Mouse (Mus musculus): ENCODE data around the gene Tfb2m. TPM values are rescaled to one million over a fixed set of nuclear protein-coding genes. Genes with fewer than 3 reads are reported as not detected.

Gene Tfb2m
- total and polyA plus RNA-seq, 3 experiments: 19.3 to 20.9 TPM; not detected in 1

DNA sequence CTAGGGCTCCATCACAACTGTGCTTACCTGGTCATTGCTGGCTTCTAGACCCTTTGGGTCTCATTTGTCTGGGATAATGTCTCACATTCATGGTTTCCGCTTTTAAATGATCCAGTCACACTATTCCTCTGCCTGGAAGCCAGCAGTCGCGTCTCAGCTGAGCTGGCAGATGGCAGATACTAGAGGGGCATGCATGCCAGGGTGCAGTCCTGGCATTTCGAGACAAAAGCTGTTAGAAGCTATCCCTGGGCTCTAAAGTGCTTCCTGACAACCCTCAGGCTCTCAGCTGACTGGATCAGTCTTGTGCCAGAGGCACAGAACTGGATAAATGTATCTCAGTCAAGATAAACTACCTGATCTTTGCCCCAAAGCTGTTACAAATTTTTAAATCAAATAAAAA is 42.2 kb upstream of the Tfb2m start:
- Histone ChIP-seq H3K9me3 (replicated peaks; ENCODE audit: insufficient read depth, low read length) (no peaks in the 10 kb centered on the region), H3K4me3 (ENCODE audit: control insufficient read depth in 1 of 2, insufficient read depth in 1 of 2, low read depth in 2 of 2, low read length in 2 of 2) (no peak overlapping the region), H3K27me3 (ENCODE audit: control insufficient read depth in 1 of 2, insufficient read depth in 2 of 2, low read length in 2 of 2) (no peaks in the 10 kb centered on the region), H3K9ac (ENCODE audit: control insufficient read depth, low read depth, low read length, poor library complexity, severe bottlenecking) (no peak overlapping the region), H3K27ac (ENCODE audit: control insufficient read depth, low read depth, low read length) (no peak overlapping the region), H3K79me2 (ENCODE audit: control insufficient read depth, insufficient read depth, low read length, poor library complexity) (no peaks in the 10 kb centered on the region), H3K36me3 (ENCODE audit: control insufficient read depth in 1 of 2, insufficient read depth in 2 of 2, low read length in 2 of 2) (peaks cover 0 to 15% of the 10 kb centered on the region in 2 experiments; a peak in 2 of 4 replicates), H3K4me1 (ENCODE audit: control insufficient read depth in 1 of 2, insufficient read depth in 2 of 2, low read length in 2 of 2) (peaks cover 8 to 16% of the 10 kb centered on the region in 2 experiments)
- TF ChIP-seq POLR2A (IDR thresholded peaks at IDR 0.05; ENCODE audit: control insufficient read depth in 1 of 2, insufficient read depth in 1 of 2, low read depth in 1 of 2, low read length in 2 of 2, poor library complexity in 1 of 2) (no peak), MXI1 (IDR thresholded peaks at IDR 0.05; ENCODE audit: low read depth, low read length) (no peak), MEF2A (IDR thresholded peaks at IDR 0.05; ENCODE audit: extremely low read depth, insufficient replicate concordance, low read depth, low read length, poor library complexity, severe bottlenecking) (no peak), GABPA (IDR thresholded peaks at IDR 0.05; ENCODE audit: low read depth, low read length) (no peak), SMC3 (IDR thresholded peaks at IDR 0.05; ENCODE audit: low read depth, low read length) (no peak), NELFE (IDR thresholded peaks at IDR 0.05; ENCODE audit: low read depth, low read length) (no peak), KAT2A (conservative IDR thresholded peaks at IDR 0.05; ENCODE audit: low read depth, low read length) (no peak), ZMIZ1 (IDR thresholded peaks at IDR 0.05; ENCODE audit: low read depth, low read length) (no peak), POLR2AphosphoS2 (IDR thresholded peaks at IDR 0.05; ENCODE audit: low read length) (no peak), TAL1 (IDR thresholded peaks at IDR 0.05; ENCODE audit: low read length) (no peak), CHD1 (IDR thresholded peaks at IDR 0.05; ENCODE audit: low read depth, low read length) (no peak), MYB (IDR thresholded peaks at IDR 0.05; ENCODE audit: low read depth, low read length) (no peak), ZC3H11A (IDR thresholded peaks at IDR 0.05; ENCODE audit: low read depth, low read length) (no peak), CTCF (IDR thresholded peaks at IDR 0.05 in 2 of 3, conservative IDR thresholded peaks at IDR 0.05 in 1 of 3; ENCODE audit: control insufficient read depth in 1 of 3, insufficient read depth in 1 of 3, low read depth in 2 of 3, low read length in 3 of 3, poor library complexity in 1 of 3, severe bottlenecking in 1 of 3) (no peak), RAD21 (IDR thresholded peaks at IDR 0.05; ENCODE audit: low read depth, low read length) (no peak)
- DNase-seq (ENCODE audit: low read depth, low spot score): no peak

- no peaks in the 10 kb centered on the region for H3K9me3 ChIP-seq (replicated peaks; ENCODE audit: insufficient read depth, low read length)
- no peaks in the 10 kb centered on the region for H3K27me3 ChIP-seq (ENCODE audit: control insufficient read depth in 1 of 2, insufficient read depth in 2 of 2, low read length in 2 of 2)
- peaks cover 0 to 28% of the 10 kb centered on the region in 2 experiments; a peak in 2 of 4 replicates for H3K36me3 ChIP-seq (ENCODE audit: control insufficient read depth in 1 of 2, insufficient read depth in 2 of 2, low read length in 2 of 2)
- TF ChIP-seq SIN3A (IDR thresholded peaks at IDR 0.05; ENCODE audit: low read length): no peak
- no peak for TF ChIP-seq MAZ (IDR thresholded peaks at IDR 0.05; ENCODE audit: low read depth, low read length)
- TF ChIP-seq TCF12 (IDR thresholded peaks at IDR 0.05; ENCODE audit: low read depth, low read length): no peak
- no peak for TF ChIP-seq CHD2 (IDR thresholded peaks at IDR 0.05; ENCODE audit: low read length)
- no peak for TF ChIP-seq ZC3H11A (IDR thresholded peaks at IDR 0.05; ENCODE audit: low read depth, low read length)
- no peak for TF ChIP-seq MYC (IDR thresholded peaks at IDR 0.05; ENCODE audit: low read depth, low read length)
- no peak overlapping the region for H3K9ac ChIP-seq (ENCODE audit: control insufficient read depth, low read depth, low read length, poor library complexity, severe bottlenecking)
- H3K4me3 ChIP-seq (ENCODE audit: control insufficient read depth in 1 of 2, insufficient read depth in 1 of 2, low read depth in 2 of 2, low read length in 2 of 2): no peak overlapping the region
- peaks cover 19 to 25% of the 10 kb centered on the region in 2 experiments for H3K4me1 ChIP-seq (ENCODE audit: control insufficient read depth in 1 of 2, insufficient read depth in 2 of 2, low read length in 2 of 2)
- no peak overlapping the region for H3K27ac ChIP-seq (ENCODE audit: control insufficient read depth, low read depth, low read length)
- no peaks in the 10 kb centered on the region for H3K79me2 ChIP-seq (ENCODE audit: control insufficient read depth, insufficient read depth, low read length, poor library complexity)
- no peak for DNase-seq (ENCODE audit: low read depth, low spot score)
Observed at GRCm38 (mm10) chr1:179586430-179587095, 40.5 kb upstream of the Tfb2m start.

All from MEL (cell line).